ENCODE assay signal across 15 mouse cellular contexts in genomic region chr3:56300769-56301168, GRCm38 (mm10).
A peak's percentile ranks its signal among the peaks of the same experiment; 100 is the strongest.
DNase-seq lines count a peak whose midpoint lies in the region; TF ChIP-seq lines count a peak whose summit lies in the region.
"Had no signal": no experiment of that assay in that cellular context is flagged by ENCODE, and none has a peak within 500 bp of the region (broad histone marks: within the 10 kb centered on the region; RNA-seq: fewer than 3 reads in every experiment).

No protein-coding gene starts in this region.

- H3K36me3 ChIP-seq in kidney, adult 2 months (ENCODE audit: control insufficient read depth, insufficient read depth, low read length): no peaks in the 10 kb centered on the region
- H3K36me3 ChIP-seq: embryonic facial prominence, embryonic 12.5 days; G1E; kidney, embryonic 15.5 days; limb, embryonic 15.5 days; neural tube, embryonic 13.5 days had no signal

- no peak for TF ChIP-seq POLR2A in kidney, adult 2 months (IDR thresholded peaks at IDR 0.05; ENCODE audit: low read depth, low read length)

- H3K27ac ChIP-seq in kidney, adult 2 months (ENCODE audit: insufficient read depth, low read depth, low read length): no peak overlapping the region
- H3K27ac ChIP-seq: embryonic facial prominence, embryonic 12.5 days; kidney, embryonic 15.5 days; limb, embryonic 15.5 days; neural tube, embryonic 13.5 days had no signal

- 89% methylated on average over 1 of the region's 1 CpGs for WGBS in kidney, adult 2 months

- no peaks in the 10 kb centered on the region for H3K27me3 ChIP-seq in kidney, adult 2 months (replicated peaks; ENCODE audit: control insufficient read depth, insufficient read depth, low read length)
- H3K27me3 ChIP-seq: embryonic facial prominence, embryonic 12.5 days; kidney, embryonic 15.5 days; limb, embryonic 15.5 days; neural tube, embryonic 13.5 days had no signal

- H3K4me1 ChIP-seq in kidney, adult 2 months (ENCODE audit: control insufficient read depth, insufficient read depth, low read length): no peaks in the 10 kb centered on the region

- TF ChIP-seq CTCF in kidney, adult 2 months (conservative IDR thresholded peaks at IDR 0.05; ENCODE audit: insufficient read depth, insufficient read length, low read depth, low read length): no peak

- DNase-seq in frontal cortex, postnatal 36 days (ENCODE audit: low spot score in 2 of 2): peak; percentile 3 to 29
- DNase-seq in frontal cortex, postnatal 25 days (ENCODE audit: low spot score in 2 of 2): no peak
- DNase-seq in cerebellum, adult 11-12 months: peak; percentile 56
- peak; percentile 53 to 63 for DNase-seq in cerebellum, postnatal 36 days
- DNase-seq in layer of hippocampus, postnatal 14 days (ENCODE audit: low spot score in 2 of 2): peak; percentile 9 to 70
- no peak for DNase-seq in yolk sac, embryonic 10.5 days (ENCODE audit: low spot score)
- DNase-seq in kidney, adult 2 months: no peak
- DNase-seq: adrenal gland, postnatal 14 days; heart, postnatal 10 days; lung, adult 2 months had no signal

- H3K4me3 ChIP-seq in kidney, adult 2 months (ENCODE audit: insufficient read depth, low read depth, low read length): no peak overlapping the region
- H3K4me3 ChIP-seq: embryonic facial prominence, embryonic 12.5 days; kidney, embryonic 15.5 days; limb, embryonic 15.5 days; neural tube, embryonic 13.5 days had no signal

Comparison
In these comparisons a context has a peak if more than half of its experiments do, and no peak if none do; other contexts are left out.
1. DNase-seq: peak in frontal cortex, postnatal 36 days (2 of 2), cerebellum, adult 11-12 months (single experiment), cerebellum, postnatal 36 days (2 of 2) and layer of hippocampus, postnatal 14 days (2 of 2); none in frontal cortex, postnatal 25 days (0 of 2), yolk sac, embryonic 10.5 days (single experiment) and kidney, adult 2 months (single experiment).